Mouse (Mus musculus) induced T-regulatory cell, adult 2 months (primary cell): Measurements from ENCODE around the gene Gm7697.
A peak's percentile ranks its signal among the peaks of the same experiment; 100 is the strongest.
"Not testable (repeated sequence)": the region's sequence is repeated elsewhere in the genome, so short reads cannot be mapped to it uniquely, and the experiment has no call there.

ENCODE experiments used
- DNase-seq: peaks from one replicate; pipeline ENCODE4 v3.0.0-alpha.2; 2012; ENCODE audit warnings: low read depth

Gm7697 gene

GRCm38 (mm10) chr8:69522876-69523275 is at the start of gene Gm7697:
Gene Gm7697 (minus strand): TSS chr8:69522976.
- not testable (repeated sequence) for DNase-seq

- DNase-seq, result not testable (repeated sequence)
Measured at GRCm38 (mm10) chr8:69551249-69551648, 28.5 kb upstream of the Gm7697 start.

DNA sequence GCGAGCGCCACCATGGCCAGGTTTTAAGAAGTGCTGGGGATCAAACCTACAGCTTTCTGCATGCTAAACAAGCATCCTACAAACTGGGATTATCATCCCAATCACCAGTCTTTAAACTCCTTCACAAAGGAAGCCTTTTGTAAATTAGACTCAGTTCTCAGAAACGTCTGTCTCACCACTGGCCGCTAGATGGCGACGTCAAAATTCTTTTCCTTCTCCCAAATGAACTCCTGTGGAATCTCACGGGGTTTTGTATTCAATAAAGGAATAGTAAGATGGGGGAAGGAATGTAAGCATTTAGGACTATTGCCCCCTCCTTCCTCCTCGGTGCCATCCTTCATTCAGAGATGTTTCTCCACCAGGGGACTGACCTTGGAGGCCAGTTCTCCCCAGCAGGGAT is 26.8 kb upstream of the Gm7697 start:
- peak; percentile 22 for DNase-seq

DNA sequence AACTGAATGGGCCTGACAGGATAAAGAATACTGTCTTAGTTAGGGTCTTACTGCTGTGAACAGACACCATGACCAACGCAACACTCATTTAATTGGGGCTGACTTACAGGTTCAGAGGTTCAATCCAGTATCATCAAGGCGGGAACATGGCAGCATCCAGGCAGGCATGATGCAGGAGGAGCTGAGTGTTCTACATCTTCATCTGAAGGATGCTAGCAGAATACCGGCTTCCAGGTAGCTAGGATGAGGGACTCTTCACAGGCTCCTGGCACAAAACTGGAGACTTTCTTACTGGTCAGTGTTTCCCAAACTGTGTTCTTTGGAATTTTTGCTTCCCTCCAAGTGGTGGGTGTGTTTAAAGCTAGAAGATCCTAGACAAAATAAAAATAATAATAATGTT is 25.3 kb upstream of the Gm7697 start:
- not testable (repeated sequence) for DNase-seq

GRCm38 (mm10) chr8:69547208-69547607 is 24.4 kb upstream of the Gm7697 start:
- peak; percentile 40 for DNase-seq

DNA sequence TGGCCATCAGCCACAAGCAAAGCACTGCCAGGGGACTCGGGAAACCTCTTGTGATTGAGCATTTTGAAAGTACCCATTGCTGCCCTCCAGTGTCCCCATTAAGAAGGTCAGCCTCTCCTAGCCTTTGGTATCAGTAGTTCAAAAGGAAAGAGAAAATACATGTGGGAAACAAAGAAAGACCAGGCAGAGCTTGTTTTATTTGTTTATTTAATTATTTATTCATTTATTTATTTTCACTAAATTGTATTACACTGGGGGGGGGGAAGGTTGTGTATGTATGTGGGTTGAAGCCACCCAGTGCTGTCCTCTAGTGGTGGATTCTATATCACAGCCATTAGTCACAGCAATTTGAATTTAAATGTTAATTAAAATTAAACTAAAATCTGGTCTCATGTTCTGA is 22.2 kb upstream of the Gm7697 start:
- peak; percentile 40 for DNase-seq

DNA sequence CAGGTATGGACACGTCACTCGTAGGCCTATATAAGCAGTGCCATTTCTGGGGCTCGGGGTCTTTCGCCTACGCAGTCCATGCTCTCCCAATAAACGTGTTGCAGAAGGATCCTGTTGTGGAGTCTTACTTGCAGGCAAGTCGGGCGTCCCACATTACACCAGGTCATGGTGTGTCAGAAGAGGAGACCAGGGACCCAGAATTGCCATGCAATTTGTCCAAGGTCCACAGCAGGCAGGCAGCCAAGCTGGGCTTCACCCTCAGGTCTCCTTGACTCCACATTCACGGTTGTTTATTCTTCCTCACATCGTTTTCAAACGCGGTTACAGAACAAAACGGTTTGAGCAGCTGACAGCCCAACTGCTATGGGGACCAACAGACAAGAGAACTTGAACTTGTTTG is 21.7 kb upstream of the Gm7697 start:
- not testable (repeated sequence) for DNase-seq

DNA sequence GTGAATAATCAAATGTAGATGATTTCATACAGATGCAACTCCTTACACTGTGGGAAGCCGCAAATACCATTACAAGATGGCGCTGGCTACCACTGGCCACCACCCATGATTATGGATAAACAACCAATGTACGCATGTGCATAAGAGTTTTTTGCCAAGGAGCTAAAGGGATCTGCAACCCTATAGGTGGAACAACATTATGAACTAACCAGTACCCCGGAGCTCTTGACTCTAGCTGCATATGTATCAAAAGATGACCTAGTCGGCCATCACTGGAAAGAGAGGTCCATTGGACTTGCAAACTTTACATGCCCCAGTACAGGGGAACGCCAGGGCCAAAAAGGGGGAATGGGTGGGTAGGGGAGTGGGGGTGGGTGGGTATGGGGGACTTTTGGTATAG is 21.2 kb upstream of the Gm7697 start:
- not testable (repeated sequence) for DNase-seq

- DNase-seq, result not testable (repeated sequence)
Measured at GRCm38 (mm10) chr8:69540764-69541163, 18.0 kb upstream of the Gm7697 start.

GRCm38 (mm10) chr8:69540331-69540730 is 17.6 kb upstream of the Gm7697 start:
- not testable (repeated sequence) for DNase-seq

DNA sequence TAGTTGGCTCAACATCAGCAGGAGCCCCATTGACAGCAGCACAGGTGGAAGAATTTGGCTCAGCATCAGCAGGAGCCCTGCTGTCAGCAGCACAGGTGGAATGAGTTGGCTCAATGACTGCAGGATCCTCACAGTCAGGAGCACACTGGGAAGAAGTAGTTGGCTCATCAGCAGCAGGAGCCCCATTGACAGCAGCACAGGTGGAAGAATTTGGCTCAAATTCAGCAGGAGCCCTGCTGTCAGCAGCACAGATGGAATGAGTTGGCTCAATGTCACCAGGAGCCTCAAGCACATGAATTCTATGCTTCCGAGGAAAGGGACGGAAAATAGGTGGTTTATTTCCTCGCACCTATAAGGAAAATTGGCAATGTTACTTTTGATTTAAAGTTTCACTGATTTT is 47.8 kb downstream of the Gm7697 start:
- not testable (repeated sequence) for DNase-seq

DNA sequence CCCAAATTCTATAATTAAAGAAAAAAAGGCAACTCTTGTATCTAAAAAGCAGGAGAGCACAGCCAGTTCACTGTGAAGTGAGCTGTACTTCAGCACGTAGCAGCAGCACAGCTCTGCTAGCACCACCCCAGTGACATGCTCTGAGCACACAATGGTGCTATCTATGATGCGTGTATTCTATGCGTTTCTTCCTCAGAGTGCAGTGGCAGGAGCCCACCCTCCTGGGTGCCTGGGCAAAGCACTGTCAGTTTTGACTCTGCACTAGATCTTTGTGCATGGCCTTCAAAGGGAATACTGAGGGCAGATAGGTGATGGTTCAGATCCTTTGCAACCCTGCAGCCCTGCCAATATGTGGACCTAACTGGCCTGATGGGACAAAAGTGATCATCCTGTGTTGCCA is 69.3 kb downstream of the Gm7697 start, which contains the start of gene Gm9495:
Gm9495 (minus strand) TSS at position 101 of the 400 bp plus-strand sequence.
- DNase-seq, result not testable (repeated sequence)
